Mouse (Mus musculus) lung, postnatal 0 days (tissue): Measurements from ENCODE around the gene Vegfa.

Experiments used
- CTCF ChIP-seq: IDR thresholded peaks from 2 replicates; pipeline ENCODE4 v1.5.1; 2016; ENCODE audit warnings: antibody characterized with exemption, mild to moderate bottlenecking
- EP300 ChIP-seq: IDR thresholded peaks from 2 replicates; pipeline ENCODE4 v1.6.1; 2016; ENCODE audit warnings: antibody characterized with exemption, mild to moderate bottlenecking, control low read depth

- TF ChIP-seq CTCF (0 out of 2 replicates have a peak, but pooled peaks have one; percentile 8), EP300 (peak; percentile 69; the same call in 1 of the 2 replicates)
Observed at GRCm38 (mm10) chr17:46081042-46081441, 48.9 kb upstream of the Vegfa start.
